Mouse (Mus musculus) embryonic facial prominence, embryonic 11.5 days (tissue): ENCODE measurements at regions not wholly inside any gene's neighbourhood (a gene's known extent, or its start where the extent isn't known, plus 50 kb on each side); places are given as distances from the start of the nearest gene placed in this dataset.

Experiments used
- ATAC-seq: fragments of 200-750 bp; cut with Nextera tagmentation; replicated peaks from 2 replicates; pipeline ENCODE4 v1.8.0; 2017; ENCODE audit warnings: low read depth; ENCODE audit not compliant: insufficient number of reproducible peaks, low FRiP score, low TSS enrichment
- DNase-seq: peaks from one replicate; pipeline ENCODE4 v3.0.0-alpha.2; 2015; ENCODE audit warnings: low spot score
- H3K27ac ChIP-seq: fragments of 300-500 bp; sonication (generic); replicated peaks from 2 replicates; pipeline ENCODE4 v1.5.1; 2014; ENCODE audit warnings: mild to moderate bottlenecking, low read depth, low read length, control low read depth
- H3K27me3 ChIP-seq: fragments of 300-500 bp; sonication (generic); 2 replicates; pipeline ENCODE4 v1.6.1; 2014; ENCODE audit warnings: mild to moderate bottlenecking, low read length, moderate library complexity, mixed read lengths; ENCODE audit not compliant: control insufficient read depth, insufficient read depth
- H3K36me3 ChIP-seq: fragments of 300-500 bp; sonication (generic); replicated peaks from 2 replicates; pipeline ENCODE4 v1.6.1; 2014; ENCODE audit warnings: low read depth, mild to moderate bottlenecking, low read length, moderate library complexity, mixed read lengths; ENCODE audit not compliant: control insufficient read depth, insufficient read depth
- H3K4me1 ChIP-seq: fragments of 300-500 bp; sonication (generic); 2 replicates; pipeline ENCODE4 v1.6.1; 2014; ENCODE audit warnings: low read length, mixed read lengths; ENCODE audit not compliant: control insufficient read depth, insufficient read depth
- H3K4me2 ChIP-seq: fragments of 300-500 bp; sonication (generic); 2 replicates; pipeline ENCODE4 v1.6.1; 2014; ENCODE audit warnings: low read depth, mild to moderate bottlenecking, control low read depth, low read length, moderate library complexity
- H3K4me3 ChIP-seq: fragments of 300-500 bp; sonication (generic); 2 replicates; pipeline ENCODE4 v1.5.1; 2014; ENCODE audit warnings: low read depth, low read length, control low read depth
- H3K9ac ChIP-seq: fragments of 300-500 bp; sonication (generic); replicated peaks from 2 replicates; pipeline ENCODE4 v1.6.1; 2014; ENCODE audit warnings: mild to moderate bottlenecking, control low read depth, low read length
- H3K9me3 ChIP-seq: fragments of 300-500 bp; sonication (generic); replicated peaks from 2 replicates; pipeline ENCODE4 v1.6.1; 2016; ENCODE audit warnings: mild to moderate bottlenecking, low read length, inconsistent platforms, mixed read lengths; ENCODE audit not compliant: control insufficient read depth
- WGBS: fragments of 180-500 bp; shearing (Covaris S2); extraction: QIAGEN DNeasy Blood & Tissue Kit; methylation state at CpG from one replicate; pipeline ENCODE4 v1.1.7; 2014; 5-methylcytosine and 5-hydroxymethylcytosine counted together

GRCm38 (mm10) chr17:75815997-75816626, 264.4 kb upstream of the Fam98a start:
- no peaks in the 10 kb centered on the region for H3K27me3 ChIP-seq
- H3K4me2 ChIP-seq = no peak overlapping the region
- H3K4me1 ChIP-seq = no peaks in the 10 kb centered on the region
- WGBS = 64% methylated on average over 12 of the region's 12 CpGs
- no peaks in the 10 kb centered on the region for H3K36me3 ChIP-seq
- ATAC-seq = 0 out of 2 replicates have a peak, but pooled peaks have one; percentile 29
- no peak overlapping the region for H3K9ac ChIP-seq
- H3K27ac ChIP-seq = no peak overlapping the region
- peak; percentile 20 for DNase-seq
- H3K9me3 ChIP-seq = no peaks in the 10 kb centered on the region
- no peak overlapping the region for H3K4me3 ChIP-seq

GRCm38 (mm10) chr17:75812163-75812562, 260.4 kb upstream of the Fam98a start:
- whole genome bisulfite sequencing = 79% methylated on average over 3 of the region's 3 CpGs
- ATAC-seq (no peak), DNase-seq (no peak)
- Histone ChIP-seq H3K9ac (no peak overlapping the region), H3K9me3 (no peaks in the 10 kb centered on the region), H3K27ac (no peak overlapping the region), H3K27me3 (no peaks in the 10 kb centered on the region), H3K4me3 (no peak overlapping the region), H3K4me1 (no peaks in the 10 kb centered on the region), H3K36me3 (no peaks in the 10 kb centered on the region), H3K4me2 (no peak overlapping the region)

- ATAC-seq = no peak
- no peaks in the 10 kb centered on the region for H3K36me3 ChIP-seq
- H3K4me3 ChIP-seq = no peak overlapping the region
- no peak overlapping the region for H3K4me2 ChIP-seq
- H3K27ac ChIP-seq = no peak overlapping the region
- H3K4me1 ChIP-seq = no peaks in the 10 kb centered on the region
- no peak for DNase-seq
- no peaks in the 10 kb centered on the region for H3K27me3 ChIP-seq
- H3K9ac ChIP-seq = no peak overlapping the region
- 68% methylated on average over 6 of the region's 6 CpGs for WGBS
- no peaks in the 10 kb centered on the region for H3K9me3 ChIP-seq
Measured at GRCm38 (mm10) chr17:75808524-75809326, 257.0 kb upstream of the Fam98a start.

GRCm38 (mm10) chr17:75808025-75808424, 256.3 kb upstream of the Fam98a start:
- Histone ChIP-seq H3K27ac (no peak overlapping the region), H3K27me3 (no peaks in the 10 kb centered on the region), H3K4me1 (no peaks in the 10 kb centered on the region), H3K9ac (no peak overlapping the region), H3K4me2 (no peak overlapping the region), H3K36me3 (no peaks in the 10 kb centered on the region), H3K4me3 (no peak overlapping the region), H3K9me3 (no peaks in the 10 kb centered on the region)
- 85% methylated on average over 1 of the region's 1 CpGs for WGBS
- DNase-seq = no peak
- ATAC-seq = no peak

GRCm38 (mm10) chr17:75804358-75804757, 252.6 kb upstream of the Fam98a start:
- ATAC-seq (no peak), DNase-seq (no peak)
- WGBS = 41% methylated on average over 1 of the region's 1 CpGs
- Histone ChIP-seq H3K27ac (no peak overlapping the region), H3K9ac (no peak overlapping the region), H3K4me2 (no peak overlapping the region), H3K4me1 (no peaks in the 10 kb centered on the region), H3K36me3 (no peaks in the 10 kb centered on the region), H3K9me3 (no peaks in the 10 kb centered on the region), H3K4me3 (no peak overlapping the region), H3K27me3 (no peaks in the 10 kb centered on the region)

GRCm38 (mm10) chr17:75796380-75796779, 244.6 kb upstream of the Fam98a start:
- DNase-seq (no peak), ATAC-seq (no peak)
- no peaks in the 10 kb centered on the region for H3K27me3 ChIP-seq
- H3K9ac ChIP-seq = no peak overlapping the region
- H3K4me2 ChIP-seq = no peak overlapping the region
- no peak overlapping the region for H3K27ac ChIP-seq
- no peaks in the 10 kb centered on the region for H3K36me3 ChIP-seq
- no peaks in the 10 kb centered on the region for H3K4me1 ChIP-seq
- WGBS = 90% methylated on average over 3 of the region's 3 CpGs
- H3K4me3 ChIP-seq = no peak overlapping the region
- no peaks in the 10 kb centered on the region for H3K9me3 ChIP-seq

GRCm38 (mm10) chr17:75795772-75796171, 244.0 kb upstream of the Fam98a start:
- H3K27me3 ChIP-seq = no peaks in the 10 kb centered on the region
- H3K27ac ChIP-seq = no peak overlapping the region
- H3K36me3 ChIP-seq = no peaks in the 10 kb centered on the region
- H3K4me3 ChIP-seq = no peak overlapping the region
- H3K9me3 ChIP-seq = no peaks in the 10 kb centered on the region
- 92% methylated on average over 3 of the region's 3 CpGs for WGBS
- H3K4me1 ChIP-seq = no peaks in the 10 kb centered on the region
- no peak overlapping the region for H3K9ac ChIP-seq
- ATAC-seq (no peak), DNase-seq (no peak)
- H3K4me2 ChIP-seq = no peak overlapping the region

GRCm38 (mm10) chr17:75779770-75780169, 228.0 kb upstream of the Fam98a start:
- peak; percentile 43 for DNase-seq
- H3K9me3 ChIP-seq = no peaks in the 10 kb centered on the region
- WGBS = 44% methylated on average over 2 of the region's 2 CpGs
- H3K27ac ChIP-seq = no peak overlapping the region
- H3K36me3 ChIP-seq = no peaks in the 10 kb centered on the region
- H3K4me3 ChIP-seq = no peak overlapping the region
- H3K9ac ChIP-seq = no peak overlapping the region
- H3K4me2 ChIP-seq = no peak overlapping the region
- H3K27me3 ChIP-seq = no peaks in the 10 kb centered on the region
- ATAC-seq = no peak
- no peaks in the 10 kb centered on the region for H3K4me1 ChIP-seq
